10 mouse cellular contexts compared by ENCODE assay signal in the genomic region with DNA sequence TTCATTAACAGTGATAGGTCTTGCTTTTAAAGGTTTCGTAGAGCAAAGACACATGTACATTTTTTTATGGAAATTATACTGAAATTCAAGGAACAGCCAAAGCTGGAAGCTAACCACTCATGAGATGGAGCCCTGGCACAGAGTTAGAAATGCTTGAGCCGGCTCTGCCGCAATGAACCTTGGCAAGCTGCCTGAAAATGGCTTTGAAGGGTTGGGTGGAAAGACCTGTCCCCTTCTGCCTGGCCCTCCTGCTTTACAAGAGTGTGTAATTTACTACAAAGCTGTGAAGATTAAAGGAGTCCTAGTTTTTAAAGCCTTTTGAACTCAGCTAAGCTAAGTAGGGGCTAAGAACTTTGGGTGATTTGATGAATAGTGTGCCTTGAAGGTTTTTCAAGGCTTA. TPM values are rescaled to one million over a fixed set of nuclear protein-coding genes. Genes with fewer than 3 reads are reported as not detected.
A peak's percentile ranks its signal among the peaks of the same experiment; 100 is the strongest.
DNase-seq lines count a peak whose midpoint lies in the region; ATAC-seq and TF ChIP-seq lines count a peak whose summit lies in the region.
"Had no signal": no experiment of that assay in that cellular context is flagged by ENCODE, and none has a peak within 500 bp of the region (broad histone marks: within the 10 kb centered on the region; RNA-seq: fewer than 3 reads in every experiment).

No protein-coding gene starts in this region.

- H3K4me1 ChIP-seq in embryonic facial prominence, embryonic 12.5 days: no peaks in the 10 kb centered on the region
- no peaks in the 10 kb centered on the region for H3K4me1 ChIP-seq in embryonic facial prominence, embryonic 10.5 days
- no peaks in the 10 kb centered on the region for H3K4me1 ChIP-seq in kidney, adult 2 months (ENCODE audit: control insufficient read depth, insufficient read depth, low read length)
- no peaks in the 10 kb centered on the region for H3K4me1 ChIP-seq in kidney, embryonic 16.5 days (ENCODE audit: insufficient read depth, low read length)
- no peaks in the 10 kb centered on the region for H3K4me1 ChIP-seq in lung, embryonic 14.5 days (ENCODE audit: insufficient read depth)
- H3K4me1 ChIP-seq: hindbrain, embryonic 13.5 days had no signal

- ATAC-seq in embryonic facial prominence, embryonic 12.5 days (ENCODE audit: insufficient number of reproducible peaks, insufficient read depth, low FRiP score, low TSS enrichment): 0 out of 2 replicates have a peak, but pooled peaks have one; percentile 47
- no peak for ATAC-seq in kidney, embryonic 16.5 days (ENCODE audit: low FRiP score, low TSS enrichment)
- ATAC-seq in lung, embryonic 14.5 days (ENCODE audit: insufficient read depth): peak; percentile 56; the same call in 1 of the 2 replicates
- ATAC-seq: midbrain, embryonic 16.5 days had no signal

- WGBS in embryonic facial prominence, embryonic 12.5 days: 62% methylated on average over 3 of the region's 3 CpGs
- WGBS in embryonic facial prominence, embryonic 10.5 days: 85% methylated on average over 3 of the region's 3 CpGs
- WGBS in kidney, adult 2 months: 32% methylated on average over 3 of the region's 3 CpGs
- 47% methylated on average over 3 of the region's 3 CpGs for WGBS in kidney, embryonic 16.5 days
- whole genome bisulfite sequencing in lung, embryonic 14.5 days: 62% methylated on average over 3 of the region's 3 CpGs

- H3K27ac ChIP-seq in embryonic facial prominence, embryonic 12.5 days: peak overlapping the region; percentile 11; the same call in 1 of the 2 replicates
- no peak overlapping the region for H3K27ac ChIP-seq in embryonic facial prominence, embryonic 10.5 days (replicated peaks)
- H3K27ac ChIP-seq in kidney, adult 2 months (ENCODE audit: insufficient read depth, low read depth, low read length): no peak overlapping the region
- no peak overlapping the region for H3K27ac ChIP-seq in kidney, embryonic 16.5 days (ENCODE audit: low read length)
- H3K27ac ChIP-seq in lung, embryonic 14.5 days (ENCODE audit: low read depth): peak overlapping the region; percentile 50
- H3K27ac ChIP-seq: hindbrain, embryonic 13.5 days had no signal

- no peak overlapping the region for H3K4me3 ChIP-seq in embryonic facial prominence, embryonic 12.5 days
- no peak overlapping the region for H3K4me3 ChIP-seq in embryonic facial prominence, embryonic 10.5 days
- H3K4me3 ChIP-seq in kidney, adult 2 months (ENCODE audit: insufficient read depth, low read depth, low read length): no peak overlapping the region
- H3K4me3 ChIP-seq in kidney, embryonic 16.5 days (ENCODE audit: low read length): no peak overlapping the region
- H3K4me3 ChIP-seq in lung, embryonic 14.5 days (ENCODE audit: low read depth, low read length): no peak overlapping the region
- H3K4me3 ChIP-seq: hindbrain, embryonic 13.5 days had no signal

- DNase-seq in embryonic facial prominence, embryonic 10.5 days (ENCODE audit: low spot score): no peak
- DNase-seq in kidney, adult 2 months: peak; percentile 64
- peak; percentile 45 for DNase-seq in brain, adult 2 months (ENCODE audit: low read depth, low spot score)
- DNase-seq in lung, embryonic 14.5 days: peak; percentile 82
- DNase-seq in testis, postnatal 10 days (ENCODE audit: low spot score): no peak
- DNase-seq in frontal cortex, postnatal 25 days (ENCODE audit: low spot score in 2 of 2): no peak

- H3K27me3 ChIP-seq in embryonic facial prominence, embryonic 12.5 days: no peaks in the 10 kb centered on the region
- no peaks in the 10 kb centered on the region for H3K27me3 ChIP-seq in embryonic facial prominence, embryonic 10.5 days (replicated peaks; ENCODE audit: low read depth, poor library complexity, severe bottlenecking)
- no peaks in the 10 kb centered on the region for H3K27me3 ChIP-seq in kidney, adult 2 months (replicated peaks; ENCODE audit: control insufficient read depth, insufficient read depth, low read length)
- H3K27me3 ChIP-seq in kidney, embryonic 16.5 days (ENCODE audit: insufficient read depth, low read length): no peaks in the 10 kb centered on the region
- no peaks in the 10 kb centered on the region for H3K27me3 ChIP-seq in lung, embryonic 14.5 days (ENCODE audit: insufficient read depth, low read length)
- H3K27me3 ChIP-seq: hindbrain, embryonic 13.5 days had no signal

- TF ChIP-seq CTCF in kidney, adult 2 months (conservative IDR thresholded peaks at IDR 0.05; ENCODE audit: insufficient read depth, insufficient read length, low read depth, low read length): no peak
- no peak for TF ChIP-seq CTCF in lung, embryonic 14.5 days (IDR thresholded peaks at IDR 0.05; ENCODE audit: low read depth)

- H3K4me2 ChIP-seq in embryonic facial prominence, embryonic 12.5 days (replicated peaks): no peak overlapping the region
- H3K4me2 ChIP-seq in kidney, embryonic 16.5 days (replicated peaks; ENCODE audit: low read depth, low read length): no peak overlapping the region
- no peak overlapping the region for H3K4me2 ChIP-seq in lung, embryonic 14.5 days
- H3K4me2 ChIP-seq: hindbrain, embryonic 13.5 days had no signal

- H3K9me3 ChIP-seq in embryonic facial prominence, embryonic 12.5 days: no peaks in the 10 kb centered on the region
- no peaks in the 10 kb centered on the region for H3K9me3 ChIP-seq in embryonic facial prominence, embryonic 10.5 days
- no peaks in the 10 kb centered on the region for H3K9me3 ChIP-seq in kidney, embryonic 16.5 days (ENCODE audit: low read length)
- H3K9me3 ChIP-seq in lung, embryonic 14.5 days (ENCODE audit: low read depth, low read length): no peaks in the 10 kb centered on the region
- H3K9me3 ChIP-seq: hindbrain, embryonic 13.5 days had no signal

- no peak for TF ChIP-seq POLR2A in kidney, adult 2 months (IDR thresholded peaks at IDR 0.05; ENCODE audit: low read depth, low read length)

- peaks cover 32% of the 10 kb centered on the region for H3K36me3 ChIP-seq in embryonic facial prominence, embryonic 12.5 days
- H3K36me3 ChIP-seq in embryonic facial prominence, embryonic 10.5 days (replicated peaks): peaks cover 86% of the 10 kb centered on the region
- peaks cover 3% of the 10 kb centered on the region for H3K36me3 ChIP-seq in kidney, adult 2 months (ENCODE audit: control insufficient read depth, insufficient read depth, low read length)
- peaks cover 33% of the 10 kb centered on the region for H3K36me3 ChIP-seq in kidney, embryonic 16.5 days (ENCODE audit: insufficient read depth, low read length)
- H3K36me3 ChIP-seq in lung, embryonic 14.5 days (ENCODE audit: insufficient read depth): peaks cover 66% of the 10 kb centered on the region

- H3K9ac ChIP-seq in embryonic facial prominence, embryonic 12.5 days: no peak overlapping the region
- H3K9ac ChIP-seq in kidney, embryonic 16.5 days (replicated peaks; ENCODE audit: low read length): no peak overlapping the region
- no peak overlapping the region for H3K9ac ChIP-seq in lung, embryonic 14.5 days
- H3K9ac ChIP-seq: hindbrain, embryonic 13.5 days had no signal

RNA-seq across cellular contexts. Expression of gene Tex38, which starts 19.6 kb away (rescaled TPM):
- 0.42 TPM in 1 of 2 replicates, not detected in the other for polyA plus RNA-seq in embryonic facial prominence, embryonic 12.5 days (2016; fragmentation: Nextera tagmentation; extraction: Ambion mirVana)
- polyA plus RNA-seq in embryonic facial prominence, embryonic 10.5 days (2016; fragmentation: Nextera tagmentation; extraction: Ambion mirVana): 0.25 and 0.26 TPM in 2 replicates
- polyA plus RNA-seq in kidney, adult 2 months (2012; rRNA removed): 0.47 and 0.49 TPM in 2 replicates
- polyA plus RNA-seq in kidney, embryonic 16.5 days (2015; fragmentation: Nextera tagmentation; extraction: Ambion mirVana): 0.20 and 0.37 TPM in 2 replicates
- polyA plus RNA-seq in lung, embryonic 14.5 days (2014; fragmentation: Nextera tagmentation; extraction: Ambion mirVana): not detected in 2 replicates

RNA-seq across cellular contexts. Expression of gene Atpaf1, which starts 23.4 kb away (rescaled TPM):
- 57.9 and 58.4 TPM in 2 replicates for polyA plus RNA-seq in embryonic facial prominence, embryonic 12.5 days (2016; fragmentation: Nextera tagmentation; extraction: Ambion mirVana)
- 47.3 and 56.5 TPM in 2 replicates for polyA plus RNA-seq in embryonic facial prominence, embryonic 10.5 days (2016; fragmentation: Nextera tagmentation; extraction: Ambion mirVana)
- polyA plus RNA-seq in kidney, adult 2 months (2012; rRNA removed): 35.0 and 43.2 TPM in 2 replicates
- 58.0 and 59.7 TPM in 2 replicates for polyA plus RNA-seq in kidney, embryonic 16.5 days (2015; fragmentation: Nextera tagmentation; extraction: Ambion mirVana)
- polyA plus RNA-seq in lung, embryonic 14.5 days (2014; fragmentation: Nextera tagmentation; extraction: Ambion mirVana): 55.6 and 61.4 TPM in 2 replicates

RNA-seq across cellular contexts. Expression of gene Efcab14, which starts 23.7 kb away (rescaled TPM):
- polyA plus RNA-seq in embryonic facial prominence, embryonic 12.5 days (2016; fragmentation: Nextera tagmentation; extraction: Ambion mirVana): 32.5 and 34.1 TPM in 2 replicates
- polyA plus RNA-seq in embryonic facial prominence, embryonic 10.5 days (2016; fragmentation: Nextera tagmentation; extraction: Ambion mirVana): 33.5 and 34.2 TPM in 2 replicates
- 26.4 and 27.9 TPM in 2 replicates for polyA plus RNA-seq in kidney, adult 2 months (2012; rRNA removed)
- 32.7 and 41.9 TPM in 2 replicates for polyA plus RNA-seq in kidney, embryonic 16.5 days (2015; fragmentation: Nextera tagmentation; extraction: Ambion mirVana)
- 48.8 and 53.7 TPM in 2 replicates for polyA plus RNA-seq in lung, embryonic 14.5 days (2014; fragmentation: Nextera tagmentation; extraction: Ambion mirVana)

Comparison
In these comparisons a context has a peak if more than half of its experiments do, and no peak if none do; other contexts are left out.
1. H3K27ac ChIP-seq: peak in embryonic facial prominence, embryonic 12.5 days (single experiment) and lung, embryonic 14.5 days (single experiment); none in embryonic facial prominence, embryonic 10.5 days (single experiment), kidney, adult 2 months (single experiment) and kidney, embryonic 16.5 days (single experiment).
2. DNase-seq: peak in kidney, adult 2 months (single experiment), brain, adult 2 months (single experiment) and lung, embryonic 14.5 days (single experiment); none in embryonic facial prominence, embryonic 10.5 days (single experiment), testis, postnatal 10 days (single experiment) and frontal cortex, postnatal 25 days (0 of 2).